Mouse (Mus musculus) CH12.LX (cell line): ENCODE measurements at regions not wholly inside any gene's neighbourhood (a gene's known extent, or its start where the extent isn't known, plus 50 kb on each side); places are given as distances from the start of the nearest gene placed in this dataset.

Experiments used
- DNase-seq: peaks from one replicate; pipeline ENCODE4 v3.0.0-alpha.2; 2013; ENCODE audit errors: extremely low read depth
- H3K27ac ChIP-seq: 2 replicates; pipeline ENCODE4 v1.5.1; 2012; ENCODE audit warnings: low read depth, mild to moderate bottlenecking, control low read depth, moderate library complexity; ENCODE audit not compliant: insufficient read depth
- H3K27me3 ChIP-seq: replicated peaks from 2 replicates; pipeline ENCODE3; 2012; ENCODE audit warnings: inconsistent platforms
- H3K36me3 ChIP-seq, 2 experiments: replicated peaks in 1 of 2; 2 replicates each; pipeline versions ENCODE3 to v1.6.1; 2012; ENCODE audit warnings: inconsistent platforms in 1 of 2, low read length in 1 of 2, mild to moderate bottlenecking in 1 of 2, mixed read lengths in 1 of 2, moderate library complexity in 1 of 2; ENCODE audit not compliant: control insufficient read depth in 1 of 2, insufficient read depth in 1 of 2
- H3K4me1 ChIP-seq, 2 experiments: 2 replicates each; pipeline ENCODE4 v1.6.1; 2012; ENCODE audit warnings: inconsistent platforms in 1 of 2, moderate library complexity in 1 of 2; ENCODE audit not compliant: insufficient read depth in 2 of 2, control insufficient read depth in 1 of 2
- H3K4me2 ChIP-seq: 2 replicates; pipeline ENCODE4 v1.6.1; 2012; ENCODE audit warnings: low read depth, mild to moderate bottlenecking, control low read depth; ENCODE audit not compliant: poor library complexity, insufficient read depth, severe bottlenecking
- H3K4me3 ChIP-seq, 3 experiments: fragments of 150-350 bp in 1 of 3; sonication (generic) in 1 of 3; replicated peaks in 1 of 3; 2 replicates each; pipeline versions ENCODE3 to v1.5.1; 2011 to 2012; ENCODE audit warnings: low read depth in 2 of 3, low read length in 2 of 3, mild to moderate bottlenecking in 2 of 3, moderate library complexity in 2 of 3, control low read depth in 1 of 3, improper control_type of control experiment in 1 of 3, inconsistent platforms in 1 of 3, mixed read lengths in 1 of 3; ENCODE audit not compliant: poor library complexity in 1 of 3
- H3K79me2 ChIP-seq: replicated peaks from 2 replicates; pipeline ENCODE4 v1.6.1; 2012; ENCODE audit warnings: mild to moderate bottlenecking, moderate library complexity; ENCODE audit not compliant: control insufficient read depth, poor library complexity, insufficient read depth, severe bottlenecking; ENCODE audit errors: extremely low read depth
- H3K9ac ChIP-seq: 2 replicates; pipeline ENCODE4 v1.6.1; 2012; ENCODE audit warnings: low read depth, mild to moderate bottlenecking, control low read depth, moderate library complexity; ENCODE audit not compliant: insufficient read depth
- H3K9me3 ChIP-seq: replicated peaks from 2 replicates; pipeline ENCODE3; 2012; ENCODE audit warnings: low read length, inconsistent platforms, mixed read lengths
- CHD1 ChIP-seq: IDR thresholded peaks from 2 replicates; pipeline ENCODE4 v1.6.1; 2012; ENCODE audit warnings: low read depth, low read length, improper control_type of control experiment, inconsistent platforms
- CHD2 ChIP-seq: IDR thresholded peaks from 2 replicates; pipeline ENCODE4 v1.6.1; 2011; ENCODE audit warnings: low read length, improper control_type of control experiment
- ELF1 ChIP-seq: IDR thresholded peaks from 2 replicates; pipeline ENCODE4 v1.6.1; 2014; ENCODE audit warnings: low read depth, mild to moderate bottlenecking, inconsistent platforms, low read length, improper control_type of control experiment
- EP300 ChIP-seq: IDR thresholded peaks from 2 replicates; pipeline ENCODE4 v1.6.1; 2011; ENCODE audit warnings: low read length, improper control_type of control experiment
- GABPA ChIP-seq: IDR thresholded peaks from 2 replicates; pipeline ENCODE4 v1.6.1; 2012; ENCODE audit warnings: low read depth, low read length, improper control_type of control experiment, inconsistent platforms; ENCODE audit not compliant: insufficient replicate concordance
- HCFC1 ChIP-seq: IDR thresholded peaks from 2 replicates; pipeline ENCODE4 v1.6.1; 2012; ENCODE audit warnings: low read depth, mild to moderate bottlenecking, inconsistent platforms, low read length, improper control_type of control experiment
- IRF4 ChIP-seq: IDR thresholded peaks from 2 replicates; pipeline ENCODE4 v1.6.1; 2014; ENCODE audit warnings: low read depth, mild to moderate bottlenecking, inconsistent platforms, low read length, improper control_type of control experiment
- JUN ChIP-seq: IDR thresholded peaks from 2 replicates; pipeline ENCODE4 v1.6.1; 2011; ENCODE audit warnings: low read depth, mild to moderate bottlenecking, low read length, improper control_type of control experiment, moderate library complexity; ENCODE audit not compliant: insufficient read depth
- KAT2A ChIP-seq: IDR thresholded peaks from 2 replicates; pipeline ENCODE4 v1.6.1; 2012; ENCODE audit warnings: low read length, improper control_type of control experiment, inconsistent platforms; ENCODE audit not compliant: insufficient replicate concordance
- MAZ ChIP-seq: IDR thresholded peaks from 2 replicates; pipeline ENCODE4 v1.6.1; 2012; ENCODE audit warnings: low read depth, mild to moderate bottlenecking, inconsistent platforms, low read length, improper control_type of control experiment, moderate library complexity
- MXI1 ChIP-seq: IDR thresholded peaks from 2 replicates; pipeline ENCODE4 v1.6.1; 2011; ENCODE audit warnings: mild to moderate bottlenecking, low read depth, low read length, improper control_type of control experiment
- NELFE ChIP-seq: IDR thresholded peaks from 2 replicates; pipeline ENCODE4 v1.6.1; 2011; ENCODE audit warnings: low read depth, low read length, improper control_type of control experiment
- NRF1 ChIP-seq: IDR thresholded peaks from 2 replicates; pipeline ENCODE4 v1.6.1; 2014; ENCODE audit warnings: low read depth, mild to moderate bottlenecking, inconsistent platforms, low read length, improper control_type of control experiment, moderate library complexity
- PAX5 ChIP-seq: IDR thresholded peaks from 2 replicates; pipeline ENCODE4 v1.6.1; 2012; ENCODE audit warnings: low read length, inconsistent platforms, mixed read lengths
- POLR2AphosphoS2 ChIP-seq: IDR thresholded peaks from 2 replicates; pipeline ENCODE4 v1.6.1; 2011; ENCODE audit warnings: low read depth, low read length, improper control_type of control experiment
- SIN3A ChIP-seq: IDR thresholded peaks from 2 replicates; pipeline ENCODE4 v1.6.1; 2012; ENCODE audit warnings: low read length, improper control_type of control experiment, inconsistent platforms
- TCF12 ChIP-seq: IDR thresholded peaks from 2 replicates; pipeline ENCODE4 v1.6.1; 2014; ENCODE audit warnings: low read depth, mild to moderate bottlenecking, inconsistent platforms, low read length, improper control_type of control experiment
- UBTF ChIP-seq: IDR thresholded peaks from 2 replicates; pipeline ENCODE4 v1.6.1; 2012; ENCODE audit warnings: low read depth, mild to moderate bottlenecking, inconsistent platforms, low read length, improper control_type of control experiment, moderate library complexity
- USF2 ChIP-seq: conservative IDR thresholded peaks from 2 replicates; pipeline ENCODE4 v1.6.1; 2011; ENCODE audit warnings: low read depth, low read length, improper control_type of control experiment
- ZC3H11A ChIP-seq: IDR thresholded peaks from 2 replicates; pipeline ENCODE4 v1.6.1; 2012; ENCODE audit warnings: low read depth, mild to moderate bottlenecking, inconsistent platforms, low read length, improper control_type of control experiment
- ZKSCAN1 ChIP-seq: IDR thresholded peaks from 2 replicates; pipeline ENCODE4 v1.6.1; 2012; ENCODE audit warnings: low read depth, inconsistent platforms, low read length, improper control_type of control experiment, borderline replicate concordance
- ZNF384 ChIP-seq: IDR thresholded peaks from 2 replicates; pipeline ENCODE4 v1.6.1; 2012; ENCODE audit warnings: low read depth, low read length, improper control_type of control experiment, inconsistent platforms
- dilution Hi-C: fragments of 300-500 bp; cut with MboI; formaldehyde crosslinking; loops from 2 replicates; pipeline ENCODE4 v1.14.3; 2020; ENCODE audit warnings: low sequenced_read_pairs; ENCODE audit not compliant: extremely low pct_unique_long_range_greater_than_20kb, extremely low pct_ligation_motif_present
- in situ Hi-C: fragments of 300-500 bp; cut with MboI; formaldehyde crosslinking; loops from 3 replicates; pipeline ENCODE4 v1.14.3; 2019; ENCODE audit warnings: low sequenced_read_pairs, low pct_ligation_motif_present, low pct_unique_long_range_greater_than_20kb, mixed read lengths

DNA sequence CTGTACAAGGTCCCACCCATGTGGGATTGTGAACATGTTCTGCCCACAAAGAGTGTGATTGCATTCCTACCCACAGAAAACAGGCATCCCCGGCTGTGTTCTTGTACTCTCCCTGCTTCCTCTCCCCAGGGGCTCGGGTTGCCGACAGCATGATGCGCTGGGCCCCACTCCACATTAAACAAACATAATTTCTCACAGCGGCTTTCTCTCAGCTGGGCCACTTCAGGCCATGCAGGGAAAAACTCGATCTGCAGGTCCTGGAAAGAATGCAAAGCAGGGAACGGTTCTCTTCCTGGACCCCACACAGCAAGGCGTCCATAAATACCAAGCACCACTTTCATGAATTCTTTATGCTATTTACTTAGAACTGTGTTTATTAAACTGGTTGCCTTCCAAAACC is 152.7 kb upstream of the Fam19a5 start:
- Histone ChIP-seq H3K4me2 (no peak overlapping the region), H3K4me1 (no peaks in the 10 kb centered on the region), H3K9ac (no peak overlapping the region), H3K79me2 (no peaks in the 10 kb centered on the region), H3K9me3 (peaks cover 84% of the 10 kb centered on the region), H3K27ac (no peak overlapping the region), H3K4me3 (no peak overlapping the region), H3K27me3 (no peaks in the 10 kb centered on the region), H3K36me3 (no peaks in the 10 kb centered on the region)
- TF ChIP-seq UBTF = no peak
- TF ChIP-seq CHD2 = no peak
- no peak for TF ChIP-seq USF2
- no peak for TF ChIP-seq JUN
- TF ChIP-seq GABPA = no peak
- TF ChIP-seq EP300 = no peak
- no peak for TF ChIP-seq PAX5
- no peak for TF ChIP-seq TCF12
- TF ChIP-seq KAT2A = no peak
- no peak for TF ChIP-seq SIN3A
- no peak for TF ChIP-seq IRF4
- no peak for TF ChIP-seq ZNF384
- no peak for TF ChIP-seq MAZ
- in situ Hi-C loops = no loop called here
- DNase-seq = no peak
- dilution Hi-C loops = no loop called here

DNA sequence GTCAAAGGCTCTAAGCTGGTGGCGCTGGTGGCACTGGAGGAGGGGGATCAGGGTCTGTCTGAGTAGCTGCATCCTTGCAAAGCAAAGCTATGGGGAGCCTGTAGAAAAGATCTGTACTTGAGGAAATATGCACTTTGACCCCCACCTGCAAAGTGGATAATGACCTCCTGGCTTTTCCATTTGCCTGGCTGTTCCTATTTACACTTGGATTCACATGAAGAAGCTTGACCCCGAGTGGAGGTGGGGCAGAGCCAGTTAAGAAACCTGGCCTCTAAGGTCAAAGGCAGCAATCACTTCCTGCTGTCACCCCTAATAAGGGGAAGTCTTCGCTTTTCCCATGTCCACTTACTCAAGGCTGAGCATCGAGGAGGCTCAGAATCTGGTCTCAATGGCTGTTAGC is 145.7 kb upstream of the Fam19a5 start:
- no peaks in the 10 kb centered on the region for H3K4me1 ChIP-seq
- H3K4me3 ChIP-seq = no peak overlapping the region
- no peaks in the 10 kb centered on the region for H3K36me3 ChIP-seq
- no peak overlapping the region for H3K27ac ChIP-seq
- H3K9ac ChIP-seq = no peak overlapping the region
- no peaks in the 10 kb centered on the region for H3K79me2 ChIP-seq
- peaks cover 81% of the 10 kb centered on the region for H3K9me3 ChIP-seq
- no peaks in the 10 kb centered on the region for H3K27me3 ChIP-seq
- in situ Hi-C loops (no loop called here), dilution Hi-C loops (no loop called here)
- no peak for DNase-seq
- H3K4me2 ChIP-seq = no peak overlapping the region
- no peak for TF ChIP-seq NELFE
- TF ChIP-seq ELF1 = no peak
- no peak for TF ChIP-seq EP300
- no peak for TF ChIP-seq UBTF
- no peak for TF ChIP-seq TCF12
- no peak for TF ChIP-seq IRF4
- TF ChIP-seq HCFC1 = no peak
- no peak for TF ChIP-seq POLR2AphosphoS2
- TF ChIP-seq ZC3H11A = no peak
- TF ChIP-seq MXI1 = no peak
- TF ChIP-seq CHD1 = no peak
- TF ChIP-seq MAZ = no peak
- no peak for TF ChIP-seq ZKSCAN1
- no peak for TF ChIP-seq NRF1
- TF ChIP-seq KAT2A = no peak
